Mouse (Mus musculus) CH12.LX (cell line): ENCODE results near the gene Kif1c. TPM values are rescaled to one million over a fixed set of nuclear protein-coding genes. Genes with fewer than 3 reads are reported as not detected.
A peak's percentile ranks its signal among the peaks of the same experiment; 100 is the strongest.
"Not testable (repeated sequence)": the region's sequence is repeated elsewhere in the genome, so short reads cannot be mapped to it uniquely, and the experiment has no call there.

Experiments used
- DNase-seq: peaks from one replicate; pipeline ENCODE4 v3.0.0-alpha.2; 2013; ENCODE audit errors: extremely low read depth
- H3K27ac ChIP-seq: 2 replicates; pipeline ENCODE4 v1.5.1; 2012; ENCODE audit warnings: low read depth, mild to moderate bottlenecking, control low read depth, moderate library complexity; ENCODE audit not compliant: insufficient read depth
- H3K27me3 ChIP-seq: replicated peaks from 2 replicates; pipeline ENCODE3; 2012; ENCODE audit warnings: inconsistent platforms
- H3K36me3 ChIP-seq, 2 experiments: replicated peaks in 1 of 2; 2 replicates each; pipeline versions ENCODE3 to v1.6.1; 2012; ENCODE audit warnings: inconsistent platforms in 1 of 2, low read length in 1 of 2, mild to moderate bottlenecking in 1 of 2, mixed read lengths in 1 of 2, moderate library complexity in 1 of 2; ENCODE audit not compliant: control insufficient read depth in 1 of 2, insufficient read depth in 1 of 2
- H3K4me1 ChIP-seq, 2 experiments: 2 replicates each; pipeline ENCODE4 v1.6.1; 2012; ENCODE audit warnings: inconsistent platforms in 1 of 2, moderate library complexity in 1 of 2; ENCODE audit not compliant: insufficient read depth in 2 of 2, control insufficient read depth in 1 of 2
- H3K4me2 ChIP-seq: 2 replicates; pipeline ENCODE4 v1.6.1; 2012; ENCODE audit warnings: low read depth, mild to moderate bottlenecking, control low read depth; ENCODE audit not compliant: poor library complexity, insufficient read depth, severe bottlenecking
- H3K4me3 ChIP-seq, 3 experiments: fragments of 150-350 bp in 1 of 3; sonication (generic) in 1 of 3; replicated peaks in 1 of 3; 2 replicates each; pipeline versions ENCODE3 to v1.5.1; 2011 to 2012; ENCODE audit warnings: low read depth in 2 of 3, low read length in 2 of 3, mild to moderate bottlenecking in 2 of 3, moderate library complexity in 2 of 3, control low read depth in 1 of 3, improper control_type of control experiment in 1 of 3, inconsistent platforms in 1 of 3, mixed read lengths in 1 of 3; ENCODE audit not compliant: poor library complexity in 1 of 3
- H3K79me2 ChIP-seq: replicated peaks from 2 replicates; pipeline ENCODE4 v1.6.1; 2012; ENCODE audit warnings: mild to moderate bottlenecking, moderate library complexity; ENCODE audit not compliant: control insufficient read depth, poor library complexity, insufficient read depth, severe bottlenecking; ENCODE audit errors: extremely low read depth
- H3K9ac ChIP-seq: 2 replicates; pipeline ENCODE4 v1.6.1; 2012; ENCODE audit warnings: low read depth, mild to moderate bottlenecking, control low read depth, moderate library complexity; ENCODE audit not compliant: insufficient read depth
- H3K9me3 ChIP-seq: replicated peaks from 2 replicates; pipeline ENCODE3; 2012; ENCODE audit warnings: low read length, inconsistent platforms, mixed read lengths
- BHLHE40 ChIP-seq: IDR thresholded peaks from 2 replicates; pipeline ENCODE4 v1.6.1; 2011; ENCODE audit warnings: mild to moderate bottlenecking, low read depth, low read length, improper control_type of control experiment
- E2F4 ChIP-seq: IDR thresholded peaks from 2 replicates; pipeline ENCODE4 v1.6.1; 2011; ENCODE audit warnings: low read depth, low read length, improper control_type of control experiment; ENCODE audit not compliant: insufficient replicate concordance
- ETS1 ChIP-seq: conservative IDR thresholded peaks from 2 replicates; pipeline ENCODE4 v1.6.1; 2012; ENCODE audit warnings: low read depth, mild to moderate bottlenecking, inconsistent platforms, low read length, improper control_type of control experiment, moderate library complexity
- MAFK ChIP-seq: IDR thresholded peaks from 2 replicates; pipeline ENCODE4 v1.6.1; 2011; ENCODE audit warnings: low read length, improper control_type of control experiment; ENCODE audit not compliant: insufficient replicate concordance
- MAZ ChIP-seq: IDR thresholded peaks from 2 replicates; pipeline ENCODE4 v1.6.1; 2012; ENCODE audit warnings: low read depth, mild to moderate bottlenecking, inconsistent platforms, low read length, improper control_type of control experiment, moderate library complexity
- MXI1 ChIP-seq: IDR thresholded peaks from 2 replicates; pipeline ENCODE4 v1.6.1; 2011; ENCODE audit warnings: mild to moderate bottlenecking, low read depth, low read length, improper control_type of control experiment
- MYC ChIP-seq: IDR thresholded peaks from 2 replicates; pipeline ENCODE4 v1.6.1; 2011; ENCODE audit warnings: low read depth, mild to moderate bottlenecking, improper control_type of control experiment, low read length
- NRF1 ChIP-seq: IDR thresholded peaks from 2 replicates; pipeline ENCODE4 v1.6.1; 2014; ENCODE audit warnings: low read depth, mild to moderate bottlenecking, inconsistent platforms, low read length, improper control_type of control experiment, moderate library complexity
- PAX5 ChIP-seq: IDR thresholded peaks from 2 replicates; pipeline ENCODE4 v1.6.1; 2012; ENCODE audit warnings: low read length, inconsistent platforms, mixed read lengths
- RCOR1 ChIP-seq: conservative IDR thresholded peaks from 2 replicates; pipeline ENCODE4 v1.6.1; 2012; ENCODE audit warnings: low read depth, mild to moderate bottlenecking, inconsistent platforms, low read length, improper control_type of control experiment
- TBP ChIP-seq: conservative IDR thresholded peaks from 2 replicates; pipeline ENCODE4 v1.6.1; 2011; ENCODE audit warnings: low read depth, low read length, improper control_type of control experiment
- TCF12 ChIP-seq: IDR thresholded peaks from 2 replicates; pipeline ENCODE4 v1.6.1; 2014; ENCODE audit warnings: low read depth, mild to moderate bottlenecking, inconsistent platforms, low read length, improper control_type of control experiment
- UBTF ChIP-seq: IDR thresholded peaks from 2 replicates; pipeline ENCODE4 v1.6.1; 2012; ENCODE audit warnings: low read depth, mild to moderate bottlenecking, inconsistent platforms, low read length, improper control_type of control experiment, moderate library complexity
- USF1 ChIP-seq: IDR thresholded peaks from 2 replicates; pipeline ENCODE4 v1.6.1; 2014; ENCODE audit warnings: low read depth, mild to moderate bottlenecking, inconsistent platforms, low read length, improper control_type of control experiment
- USF2 ChIP-seq: conservative IDR thresholded peaks from 2 replicates; pipeline ENCODE4 v1.6.1; 2011; ENCODE audit warnings: low read depth, low read length, improper control_type of control experiment
- ZC3H11A ChIP-seq: IDR thresholded peaks from 2 replicates; pipeline ENCODE4 v1.6.1; 2012; ENCODE audit warnings: low read depth, mild to moderate bottlenecking, inconsistent platforms, low read length, improper control_type of control experiment
- ZNF384 ChIP-seq: IDR thresholded peaks from 2 replicates; pipeline ENCODE4 v1.6.1; 2012; ENCODE audit warnings: low read depth, low read length, improper control_type of control experiment, inconsistent platforms
- dilution Hi-C: fragments of 300-500 bp; cut with MboI; formaldehyde crosslinking; loops from 2 replicates; pipeline ENCODE4 v1.14.3; 2020; ENCODE audit warnings: low sequenced_read_pairs; ENCODE audit not compliant: extremely low pct_unique_long_range_greater_than_20kb, extremely low pct_ligation_motif_present
- in situ Hi-C: fragments of 300-500 bp; cut with MboI; formaldehyde crosslinking; loops from 3 replicates; pipeline ENCODE4 v1.14.3; 2019; ENCODE audit warnings: low sequenced_read_pairs, low pct_ligation_motif_present, low pct_unique_long_range_greater_than_20kb, mixed read lengths
- polyA plus RNA-seq: library from polyadenylated mRNA; unstranded; fragments of >175 nt; gene quantifications from 2 replicates; pipeline ENCODE4 v1.2.1, GENCODE M21; 2012; ENCODE audit warnings: low read depth; ENCODE audit not compliant: insufficient read length
- total RNA-seq, 2 experiments: library from RNA; depleted of rRNA; stranded (reverse); fragments of 300-350 nt in 1 of 2; fragments of >200 nt in 1 of 2; gene quantifications; 2 replicates each; pipeline ENCODE4 v1.2.3; 2012 to 2014

Kif1c gene
- total and polyA plus RNA-seq, 3 experiments, result 11.0 to 38.0 (median 31.7) TPM

DNA sequence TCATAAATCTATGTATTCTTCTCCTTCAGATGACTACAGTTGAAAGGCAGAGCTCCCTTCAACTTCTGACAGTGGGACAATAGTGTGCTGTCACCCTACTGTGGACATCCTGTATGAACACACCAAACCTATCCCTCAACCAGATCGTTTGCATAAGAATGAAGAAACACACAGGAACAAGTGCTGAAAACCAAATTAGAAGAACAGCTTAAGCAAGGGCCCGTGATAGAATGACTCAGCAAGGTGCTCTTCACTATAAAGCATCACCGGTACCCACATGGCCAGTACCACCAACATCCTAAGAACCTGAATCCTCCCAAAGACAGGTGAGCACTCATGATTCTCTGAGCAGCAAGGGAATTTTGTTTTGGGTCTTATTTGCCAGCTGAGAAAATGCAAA, 60.1 kb downstream of the Kif1c start:
- peak; percentile 57 for DNase-seq
- H3K36me3 ChIP-seq, H3K4me2 ChIP-seq, dilution Hi-C loops, H3K27ac ChIP-seq, H3K79me2 ChIP-seq, H3K9me3 ChIP-seq, H3K9ac ChIP-seq, H3K4me3 ChIP-seq, H3K27me3 ChIP-seq: not testable (repeated sequence)
- in situ Hi-C loops, result loop anchor here (5.0 to 25.0 kb wide), 2 partner anchors 243 to 523 kb away; partner anchors contain the start of genes 0610010K14Rik, Bcl6b, Gltpd2 and Gm21988
- TF ChIP-seq BHLHE40, result peak; percentile 32; the same call in 1 of the 2 replicates
- peaks cover 8 to 36% of the 10 kb centered on the region in 2 experiments for H3K4me1 ChIP-seq

DNA sequence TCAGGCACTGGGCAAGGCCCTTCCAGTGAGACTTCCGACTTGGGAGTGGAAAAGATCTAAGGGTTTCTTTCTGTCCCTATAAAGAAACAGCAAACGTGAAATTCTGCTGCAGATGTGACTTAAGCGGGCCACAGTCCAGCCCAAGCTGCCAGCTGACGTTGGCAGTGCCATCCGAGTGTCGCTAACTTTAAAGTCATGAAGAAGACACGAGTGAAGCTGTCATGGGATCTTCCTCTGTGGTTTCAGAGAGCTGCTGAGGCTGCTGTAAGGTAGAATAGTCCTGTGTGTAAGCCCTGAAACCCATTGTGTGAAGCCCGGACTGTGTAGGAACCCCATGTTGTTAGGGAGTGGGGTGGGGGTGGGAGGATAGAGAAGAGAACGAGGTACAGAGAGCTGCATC, 62.3 kb downstream of the Kif1c start:
- TF ChIP-seq MAZ (no peak), PAX5 (no peak), TCF12 (no peak), ZNF384 (no peak), MAFK (no peak), MXI1 (no peak), MYC (no peak), NRF1 (no peak), E2F4 (no peak), ZC3H11A (no peak), UBTF (no peak), TBP (no peak), ETS1 (no peak), RCOR1 (no peak), USF1 (no peak), USF2 (no peak)
- TF ChIP-seq, all 38 proteins: peak for 0
- Histone ChIP-seq H3K27me3 (no peaks in the 10 kb centered on the region), H3K79me2 (peaks cover 9% of the 10 kb centered on the region), H3K27ac (no peak overlapping the region), H3K9me3 (no peaks in the 10 kb centered on the region), H3K4me3 (no peak overlapping the region), H3K9ac (no peak overlapping the region), H3K4me1 (peaks cover 8 to 50% of the 10 kb centered on the region in 2 experiments), H3K36me3 (peaks cover 0 to 4% of the 10 kb centered on the region in 2 experiments), H3K4me2 (no peak overlapping the region)
- in situ Hi-C loops, result loop anchor here (5.0 to 25.0 kb wide), 2 partner anchors 245 to 525 kb away; partner anchors contain the start of genes 0610010K14Rik, Bcl6b, Gltpd2 and Gm21988
- dilution Hi-C loops, result no loop called here
- DNase-seq, result no peak
